Mouse (Mus musculus) gastrocnemius, adult 8-10 months (tissue): ENCODE results near the gene Zfp488. TPM values are rescaled to one million over a fixed set of nuclear protein-coding genes. Genes with fewer than 3 reads are reported as not detected.

ENCODE experiments used
- DNase-seq, 2 experiments: peaks; one replicate each; pipeline ENCODE4 v3.0.0; 2022; ENCODE audit warnings: low spot score in 2 of 2
- total RNA-seq, 4 experiments: library from RNA; stranded (reverse); gene quantifications; 2 replicates each; pipeline ENCODE4 v1.2.4; 2022

Gene Zfp488
- total RNA-seq, 4 experiments from 2014 or later = 0.07 TPM; not detected in 3

DNA sequence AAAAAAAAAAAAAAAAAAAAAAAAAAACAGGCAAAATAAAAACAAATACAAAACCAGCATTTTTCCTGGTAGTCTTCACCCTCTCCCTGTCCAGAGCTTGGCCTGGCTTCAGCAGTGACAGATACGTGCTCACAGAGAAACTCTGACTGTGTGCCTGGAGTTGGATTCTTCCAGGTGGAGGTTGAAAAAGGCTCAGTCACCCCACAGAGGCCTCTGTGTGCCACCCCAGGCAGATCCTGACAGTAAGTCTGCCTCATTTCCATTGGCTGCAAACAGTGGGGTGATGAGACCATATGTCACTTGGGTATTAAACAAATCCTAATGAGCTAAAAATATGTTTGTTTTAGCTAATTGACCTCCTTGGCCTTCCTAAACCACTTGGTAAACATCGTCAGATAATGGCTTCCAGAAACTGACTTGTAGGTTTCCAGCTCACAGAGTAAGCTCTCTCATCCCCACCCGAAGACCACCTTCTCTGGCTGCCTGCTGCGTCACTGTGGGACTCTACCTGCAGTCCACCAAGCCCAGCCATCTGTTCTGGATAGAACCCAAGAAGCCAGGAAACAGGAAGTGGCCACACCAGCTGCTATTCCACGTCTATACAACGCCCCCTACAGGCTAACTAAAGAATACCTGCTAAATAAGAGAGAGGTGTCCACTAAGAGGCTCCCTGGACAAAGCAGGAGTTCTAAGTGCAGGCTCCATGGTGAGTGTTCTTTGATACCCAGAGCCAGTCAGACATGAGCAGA lies 26.2 kb downstream of the Zfp488 start:
- DNase-seq = no peak

DNA sequence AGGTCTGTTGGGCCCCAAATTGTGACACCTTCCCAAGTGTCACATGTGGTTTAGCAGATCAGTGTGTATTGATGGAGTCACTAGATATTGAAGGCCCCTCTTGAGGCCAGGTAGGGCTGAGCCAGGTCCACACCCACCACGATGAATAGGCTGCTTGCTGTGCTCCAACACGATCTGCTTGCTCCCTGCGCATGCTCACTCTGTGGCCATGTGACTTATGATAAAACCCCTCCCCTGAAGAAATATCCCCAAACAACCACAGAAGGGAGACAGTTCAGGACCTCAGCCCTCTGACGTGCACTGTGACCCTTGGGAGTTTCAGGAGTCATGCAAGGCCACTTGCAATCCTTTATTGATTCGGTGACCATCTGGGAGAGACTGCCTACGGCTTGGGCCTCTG lies 32.4 kb downstream of the Zfp488 start:
- no peak for DNase-seq

DNA sequence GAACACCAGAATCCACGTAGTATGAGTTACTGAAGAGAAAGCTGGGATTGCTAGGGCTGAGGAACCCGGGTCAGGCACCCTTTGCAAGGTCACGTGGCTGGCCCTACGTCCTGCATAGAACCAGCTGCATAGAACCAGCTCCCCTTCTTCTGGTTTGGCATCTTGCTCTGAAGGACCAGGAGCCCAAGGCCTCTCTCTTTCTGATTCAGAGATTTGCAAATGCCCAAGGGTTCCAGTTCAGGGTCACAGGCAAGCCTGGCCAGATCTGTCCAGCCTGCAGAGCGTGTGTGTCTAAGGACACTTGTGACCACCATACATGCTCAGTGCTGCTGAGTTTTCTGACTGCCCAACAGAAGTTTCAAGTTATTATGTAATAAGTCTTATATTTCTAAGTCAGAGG lies 36.3 kb downstream of the Zfp488 start:
- no peak for DNase-seq

DNA sequence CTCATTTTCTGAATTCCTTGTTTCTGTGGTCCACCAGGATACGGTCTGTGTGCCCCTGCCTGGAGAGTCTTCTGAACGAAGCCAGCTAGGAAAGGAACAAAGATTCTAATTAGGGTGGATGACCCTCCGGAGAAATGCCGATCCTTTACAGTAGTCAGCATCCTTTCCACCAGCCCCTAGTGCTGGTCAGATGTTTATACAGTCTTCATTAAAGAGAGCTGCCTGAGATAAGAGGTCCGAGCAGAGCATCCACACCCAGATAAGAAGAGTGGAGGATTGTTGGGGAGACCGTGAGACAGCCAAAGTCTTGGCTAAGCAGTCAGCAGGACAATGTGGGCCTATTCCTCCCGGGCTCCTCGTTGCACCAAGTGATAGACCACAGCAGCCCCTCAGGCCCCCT lies 37.8 kb downstream of the Zfp488 start, which contains the start of gene Gdf2:
TSS of gene Gdf2 (plus strand) at position 301 of the 400 bp plus-strand sequence.
- DNase-seq = no peak

DNA sequence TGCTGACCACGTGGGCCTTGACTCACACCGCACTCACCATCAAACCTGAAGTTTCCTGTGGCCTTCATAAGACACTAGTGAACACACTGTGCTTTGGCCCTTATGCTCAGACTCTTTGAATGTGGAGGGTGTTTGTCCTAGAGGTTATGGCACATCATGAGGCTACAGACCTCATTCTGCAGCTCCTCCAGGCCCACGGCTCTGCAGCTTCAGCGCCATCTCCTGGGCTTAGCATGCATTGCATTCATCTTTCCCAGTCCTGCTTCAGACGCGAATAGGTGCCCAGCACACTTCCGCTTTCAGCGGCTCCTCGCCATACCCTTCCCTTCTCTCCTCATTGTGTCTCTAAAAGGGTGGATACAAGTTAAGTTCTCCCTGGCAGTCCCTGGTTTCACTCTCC lies 39.4 kb downstream of the Zfp488 start:
- DNase-seq = peak in 1 of 2 experiments; percentile 31

DNA sequence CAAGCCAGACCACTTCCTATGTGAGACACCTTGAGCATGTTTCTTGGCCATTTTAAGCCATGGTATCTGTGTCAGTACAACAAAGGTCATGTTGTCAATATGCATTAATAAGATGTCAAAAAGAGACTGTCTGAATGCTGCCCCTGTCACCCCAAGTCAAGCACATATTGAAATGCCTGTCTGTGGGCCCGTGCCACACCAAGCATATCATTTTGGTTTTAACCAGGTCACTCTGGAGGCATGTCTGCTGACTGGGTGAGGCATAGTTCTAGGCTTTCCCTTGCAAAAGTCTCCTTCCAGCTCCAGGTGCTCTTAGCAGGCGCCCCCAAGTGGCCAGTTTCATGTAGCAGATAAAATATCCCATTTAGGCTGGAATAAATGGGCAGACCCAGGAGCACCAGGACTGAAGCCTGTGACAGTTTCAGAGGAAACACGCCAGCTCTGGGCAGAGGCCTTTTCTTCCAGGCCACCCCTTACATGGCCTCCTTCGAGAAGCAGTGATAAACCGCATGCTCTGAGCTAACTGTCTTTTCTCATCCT lies 44.7 kb downstream of the Zfp488 start:
- no peak for DNase-seq

DNA sequence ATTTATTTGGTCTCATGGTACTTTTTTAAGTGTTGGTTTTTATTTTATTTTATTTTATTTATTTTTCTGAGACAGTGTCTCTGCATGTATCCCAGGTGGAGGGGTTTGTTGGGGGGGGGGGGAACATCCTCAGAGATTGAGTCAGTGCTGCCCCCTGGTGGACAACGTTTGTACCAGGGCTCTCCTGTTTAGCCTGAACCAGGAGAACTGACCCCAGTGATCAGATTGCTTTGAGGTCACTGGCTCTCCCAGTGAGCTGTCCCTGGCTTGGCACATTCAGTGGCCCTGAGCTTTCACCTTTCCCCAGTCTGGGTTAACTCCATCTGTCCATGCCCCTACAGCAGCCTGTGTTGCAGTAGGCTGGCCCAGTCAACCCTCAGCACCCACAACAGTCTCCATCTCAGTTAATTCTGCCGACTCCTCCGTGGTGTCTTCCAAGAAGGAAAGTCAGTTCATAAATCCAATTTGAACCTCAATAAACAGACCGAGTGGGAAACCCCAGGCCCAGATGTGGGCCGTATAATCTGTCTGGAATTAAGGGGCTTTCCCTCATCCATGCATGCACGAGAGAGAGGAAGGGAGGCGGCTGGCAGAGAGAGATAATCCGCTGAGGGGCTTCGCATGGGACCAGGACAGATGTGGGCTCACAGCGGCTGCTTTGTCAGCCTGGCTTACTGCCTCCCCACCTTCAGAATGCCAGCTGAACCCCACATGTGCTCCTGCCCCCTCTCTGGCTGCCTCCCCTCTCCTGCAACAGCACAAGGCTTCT lies 45.4 kb downstream of the Zfp488 start:
- DNase-seq = no peak

DNA sequence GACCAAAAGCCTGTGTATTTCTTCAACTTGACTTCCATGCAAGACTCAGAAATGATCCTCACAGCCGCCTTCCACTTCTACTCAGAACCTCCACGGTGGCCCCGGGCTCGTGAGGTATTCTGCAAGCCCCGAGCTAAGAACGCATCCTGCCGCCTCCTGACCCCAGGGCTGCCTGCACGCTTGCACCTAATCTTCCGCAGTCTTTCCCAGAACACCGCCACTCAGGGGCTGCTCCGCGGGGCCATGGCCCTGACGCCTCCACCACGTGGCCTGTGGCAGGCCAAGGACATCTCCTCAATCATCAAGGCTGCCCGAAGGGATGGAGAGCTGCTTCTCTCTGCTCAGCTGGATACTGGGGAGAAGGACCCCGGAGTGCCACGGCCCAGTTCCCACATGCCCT lies 46.7 kb downstream of the Zfp488 start:
- DNase-seq = no peak

DNA sequence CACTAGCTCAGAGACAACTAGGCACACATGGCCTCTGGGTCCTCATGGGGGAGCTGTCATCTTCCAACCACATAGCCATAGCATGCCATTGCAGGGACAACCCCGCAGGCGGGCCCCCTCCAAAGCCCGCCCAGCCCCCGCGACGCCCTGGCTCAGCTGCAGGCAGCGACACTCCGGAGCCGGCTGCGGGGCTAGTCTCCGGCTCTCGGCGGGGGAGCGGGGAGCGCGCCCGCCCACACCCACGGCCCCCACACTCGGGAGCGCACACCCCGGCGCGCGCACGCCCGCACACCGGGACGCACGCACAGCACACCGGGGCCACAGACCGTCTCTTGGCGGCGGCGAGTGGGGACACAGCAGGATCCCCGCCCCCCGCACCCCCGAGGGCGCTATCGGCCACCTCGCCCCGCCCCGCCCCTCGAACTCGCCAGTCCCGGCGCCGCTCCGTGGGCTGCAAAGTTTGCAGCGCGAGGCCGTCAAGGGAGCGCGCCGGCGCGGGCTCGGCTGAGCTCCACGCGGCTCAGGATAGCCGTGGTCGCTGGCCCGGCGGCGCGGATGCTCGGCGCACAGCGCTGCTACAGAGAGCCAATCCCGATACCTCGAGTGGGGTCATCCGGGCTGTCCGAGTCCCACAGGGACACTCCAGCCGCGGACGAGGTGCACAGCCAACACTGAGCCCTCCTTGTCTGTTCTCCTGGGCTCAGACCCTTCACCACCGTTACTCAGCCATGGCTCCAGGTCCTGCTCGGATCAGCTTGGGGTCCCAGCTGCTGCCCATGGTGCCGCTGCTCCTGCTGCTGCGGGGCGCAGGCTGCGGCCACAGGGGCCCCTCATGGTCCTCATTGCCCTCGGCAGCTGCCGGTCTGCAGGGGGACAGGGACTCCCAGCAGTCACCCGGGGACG lies 55.1 kb downstream of the Zfp488 start, which contains the start of gene Gdf10:
TSS of gene Gdf10 (plus strand) at position 420 of the 903 bp plus-strand sequence.
- DNase-seq = no peak

DNA sequence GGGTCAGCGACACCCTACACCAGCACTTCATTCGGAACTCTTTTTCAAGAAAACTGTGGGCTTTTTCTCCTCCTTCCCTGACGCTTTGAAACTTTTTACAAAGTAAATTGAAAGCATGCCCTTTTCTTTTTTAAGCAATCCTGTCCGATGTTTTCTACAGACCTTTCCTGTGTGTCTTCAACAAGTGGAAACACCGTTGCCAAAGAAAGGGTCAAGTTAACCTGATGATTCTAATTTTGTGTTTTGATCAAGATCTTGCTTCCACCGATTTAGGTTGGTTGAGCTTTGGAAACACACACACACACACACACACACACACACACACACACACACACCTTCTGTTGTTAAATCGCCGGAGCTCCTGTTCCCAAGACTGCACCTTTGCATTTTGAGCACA lies 55.8 kb downstream of the Zfp488 start:
- DNase-seq = no peak

DNA sequence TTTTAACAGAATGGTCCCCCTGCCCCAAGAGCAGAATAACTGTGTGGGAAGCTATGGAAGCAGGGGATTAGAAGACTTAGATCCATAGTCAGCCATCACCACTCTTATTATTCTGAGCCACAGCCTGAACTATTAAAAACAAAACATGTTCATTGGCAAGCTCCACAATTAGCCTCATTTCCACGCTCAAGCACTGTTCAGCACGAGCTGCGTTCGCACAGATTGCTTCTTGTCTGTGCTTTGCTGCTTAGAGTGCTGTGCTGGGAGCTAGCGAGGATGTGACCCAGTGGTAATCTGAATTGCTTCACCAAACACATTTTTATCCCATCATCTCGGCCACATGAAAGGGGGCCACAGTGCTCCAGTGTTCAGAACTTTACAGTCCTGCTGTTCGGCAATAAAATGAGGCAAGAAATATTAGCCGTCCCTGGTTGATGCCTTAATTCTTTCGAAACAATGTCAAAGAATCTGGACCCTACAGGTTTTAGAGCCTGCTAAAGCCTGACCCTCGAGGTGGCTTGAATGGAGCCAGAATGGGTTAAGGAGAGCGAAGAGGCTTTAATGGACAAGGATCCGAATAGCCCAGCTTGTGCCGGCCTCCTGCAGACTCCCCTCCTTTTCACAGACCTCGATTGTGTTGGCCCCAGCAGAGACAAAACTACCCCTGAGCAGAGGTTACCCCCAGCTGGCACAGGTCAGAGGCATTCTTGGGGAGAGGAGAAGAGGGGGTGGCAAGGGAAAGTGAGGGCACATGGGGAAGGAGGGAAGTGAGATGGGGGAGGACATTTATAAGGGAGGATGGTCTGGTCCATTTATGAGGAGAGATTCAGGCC lies 57.6 kb downstream of the Zfp488 start:
- DNase-seq = no peak

Other genes starting within 250 kb of the Zfp488 start
- gene Gdf10, start 55.2 kb downstream of the Zfp488 start, total RNA-seq = 1 to 10 TPM in 2 of 4 experiments, under 1 TPM in 2; 0.39 to 1.3 (median 1.0) TPM
- gene Gdf2, start 37.7 kb downstream of the Zfp488 start, total RNA-seq = not detected
- not detected for gene Rbp3, start 24.8 kb downstream of the Zfp488 start, total RNA-seq
- gene Gm30083, start 36.4 kb upstream of the Zfp488 start, total RNA-seq = not detected
- not detected for gene Gm5460, start 38.0 kb upstream of the Zfp488 start, total RNA-seq
- gene Antxrl, start 73.9 kb upstream of the Zfp488 start, total RNA-seq = not detected
- gene Anxa8, start 107.2 kb upstream of the Zfp488 start, total RNA-seq = 1 to 10 TPM in 1 of 4 experiments, under 1 TPM in 2, not detected in 1; 0.53 to 1.4 (median 0.99) TPM
- gene A630023A22Rik, start 124.0 kb upstream of the Zfp488 start, total RNA-seq = not detected
- gene Npy4r, start 173.7 kb upstream of the Zfp488 start, total RNA-seq = under 1 TPM in 1 of 4 experiments, not detected in 3; 0.07 TPM
- under 1 TPM in 2 of 4 experiments, not detected in 2; 0.02 to 0.03 TPM for gene Gprin2, start 222.9 kb upstream of the Zfp488 start, total RNA-seq
- gene Syt15, start 240.8 kb upstream of the Zfp488 start, total RNA-seq = under 1 TPM; 0.29 to 0.58 (median 0.39) TPM